Mouse (Mus musculus): ENCODE measurements at regions not wholly inside any gene's neighbourhood (a gene's known extent, or its start where the extent isn't known, plus 50 kb on each side); places are given as distances from the start of the nearest gene placed in this dataset.

- no peak for DNase-seq (ENCODE audit: low spot score in 2 of 2)
These were observed 50.0 kb upstream of the Pgrmc2 start for GRCm38 (mm10) chr3:41132889-41133288.

Data from frontal cortex, postnatal 14 days (tissue).